ENCODE assay signal across 13 mouse cellular contexts in genomic region chr17:43378703-43379102, GRCm38 (mm10).
"Had no signal": no experiment of that assay in that cellular context is flagged by ENCODE, and none has a peak within 500 bp of the region (broad histone marks: within the 10 kb centered on the region; RNA-seq: fewer than 3 reads in every experiment).

No protein-coding gene starts in this region.

- H3K4me3 ChIP-seq: limb, embryonic 13.5 days; liver, embryonic 12.5 days; lung, embryonic 15.5 days; midbrain, embryonic 10.5 days; myocyte; neural tube, embryonic 15.5 days had no signal

- H3K36me3 ChIP-seq: limb, embryonic 13.5 days; liver, embryonic 12.5 days; lung, embryonic 15.5 days; midbrain, embryonic 10.5 days; neural tube, embryonic 15.5 days had no signal

- H3K27ac ChIP-seq: kidney, postnatal 0 days; limb, embryonic 13.5 days; liver, embryonic 12.5 days; lung, embryonic 15.5 days; midbrain, embryonic 10.5 days; neural tube, embryonic 15.5 days had no signal

- DNase-seq: left cerebral cortex, postnatal 4 days; lung, postnatal 4 days; midbrain, embryonic 14.5 days; right cerebral cortex, adult 18-20 months; right cerebral cortex, postnatal 25 days; thymus, postnatal 36 days had no signal

- H3K9ac ChIP-seq: limb, embryonic 13.5 days; liver, embryonic 12.5 days; lung, embryonic 15.5 days; neural tube, embryonic 15.5 days had no signal

- H3K27me3 ChIP-seq: limb, embryonic 13.5 days; liver, embryonic 12.5 days; lung, embryonic 15.5 days; neural tube, embryonic 15.5 days had no signal

- H3K4me1 ChIP-seq: limb, embryonic 13.5 days; liver, embryonic 12.5 days; neural tube, embryonic 15.5 days had no signal
